Mouse (Mus musculus) adrenal gland (tissue): ENCODE data around the gene Gli2.

Experiments used
- intact Hi-C: fragments of 180-260 bp; cut with DNase I; formaldehyde crosslinking; loops from one replicate; pipeline ENCODE4 v1.15.1; 2025

Gene Gli2

GRCm38 (mm10) chr1:119051938-119052551 lies 1.4 kb downstream of the Gli2 start:
- intact Hi-C loops = no loop called here

- intact Hi-C loops = no loop called here
Observed at GRCm38 (mm10) chr1:119051192-119051937, 2.1 kb downstream of the Gli2 start.

- intact Hi-C loops = no loop called here
Observed at GRCm38 (mm10) chr1:119049812-119050615, 3.4 kb downstream of the Gli2 start.

- intact Hi-C loops = no loop called here
Observed at GRCm38 (mm10) chr1:119048988-119049387, 4.4 kb downstream of the Gli2 start.

GRCm38 (mm10) chr1:119048547-119048946 lies 4.9 kb downstream of the Gli2 start:
- intact Hi-C loops = no loop called here

GRCm38 (mm10) chr1:119047462-119048371 lies 5.7 kb downstream of the Gli2 start:
- intact Hi-C loops = no loop called here

GRCm38 (mm10) chr1:119038436-119038835 lies 15.0 kb downstream of the Gli2 start:
- intact Hi-C loops = no loop called here

- intact Hi-C loops = no loop called here
Observed at GRCm38 (mm10) chr1:119035931-119036330, 17.5 kb downstream of the Gli2 start.

- intact Hi-C loops = no loop called here
Observed at GRCm38 (mm10) chr1:119035301-119035700, 18.1 kb downstream of the Gli2 start.

GRCm38 (mm10) chr1:119034163-119034705 lies 19.2 kb downstream of the Gli2 start:
- intact Hi-C loops = no loop called here

GRCm38 (mm10) chr1:119033450-119034162 lies 19.8 kb downstream of the Gli2 start:
- intact Hi-C loops = no loop called here

- intact Hi-C loops = no loop called here
Observed at GRCm38 (mm10) chr1:119031185-119031584, 22.2 kb downstream of the Gli2 start.

GRCm38 (mm10) chr1:119025647-119026358 lies 27.6 kb downstream of the Gli2 start:
- intact Hi-C loops = no loop called here

- intact Hi-C loops = no loop called here
Observed at GRCm38 (mm10) chr1:119022311-119022710, 31.1 kb downstream of the Gli2 start.

GRCm38 (mm10) chr1:119020092-119020491 lies 33.3 kb downstream of the Gli2 start:
- intact Hi-C loops = no loop called here

- intact Hi-C loops = no loop called here
Observed at GRCm38 (mm10) chr1:119019056-119019455, 34.4 kb downstream of the Gli2 start.

GRCm38 (mm10) chr1:119016866-119017265 lies 36.6 kb downstream of the Gli2 start:
- intact Hi-C loops = no loop called here

- intact Hi-C loops = no loop called here
Observed at GRCm38 (mm10) chr1:119015108-119015507, 38.3 kb downstream of the Gli2 start.

GRCm38 (mm10) chr1:119008949-119009348 lies 44.5 kb downstream of the Gli2 start:
- intact Hi-C loops = no loop called here
